Mouse (Mus musculus) liver, postnatal 0 days (tissue): ENCODE measurements around the gene Myadml2. TPM values are rescaled to one million over a fixed set of nuclear protein-coding genes. Genes with fewer than 3 reads are reported as not detected.

Experiments
- ATAC-seq: fragments of 200-750 bp; cut with Nextera tagmentation; 2 replicates; pipeline ENCODE4 v1.8.0; 2017; ENCODE audit warnings: mild to moderate bottlenecking, moderate library complexity
- DNase-seq: peaks from one replicate; pipeline ENCODE4 v3.0.0-alpha.2; 2016
- H3K27ac ChIP-seq: fragments of 300-500 bp; sonication (generic); 2 replicates; pipeline ENCODE4 v1.5.1; 2014; ENCODE audit warnings: antibody characterized with exemption, moderate library complexity, mild to moderate bottlenecking, low read depth
- H3K27me3 ChIP-seq: fragments of 300-500 bp; sonication (generic); 2 replicates; pipeline ENCODE4 v1.6.1; 2014; ENCODE audit warnings: low read length, control low read depth, mixed read lengths; ENCODE audit not compliant: insufficient read depth
- H3K36me3 ChIP-seq: fragments of 300-500 bp; sonication (generic); replicated peaks from 2 replicates; pipeline ENCODE4 v1.6.1; 2014; ENCODE audit warnings: mild to moderate bottlenecking, control low read depth, low read length, moderate library complexity, mixed read lengths; ENCODE audit not compliant: insufficient read depth
- H3K4me1 ChIP-seq: fragments of 300-500 bp; sonication (generic); 2 replicates; pipeline ENCODE4 v1.6.1; 2014; ENCODE audit warnings: antibody characterized with exemption, mild to moderate bottlenecking, control low read depth; ENCODE audit not compliant: insufficient read depth
- H3K4me2 ChIP-seq: fragments of 300-500 bp; sonication (generic); 2 replicates; pipeline ENCODE4 v1.6.1; 2014; ENCODE audit warnings: low read depth, mild to moderate bottlenecking, low read length, moderate library complexity, mixed read lengths
- H3K4me3 ChIP-seq: fragments of 300-500 bp; sonication (generic); 2 replicates; pipeline ENCODE4 v1.5.1; 2014; ENCODE audit warnings: low read depth, low read length
- H3K9ac ChIP-seq: fragments of 300-500 bp; sonication (generic); replicated peaks from 2 replicates; pipeline ENCODE4 v1.6.1; 2014; ENCODE audit warnings: mild to moderate bottlenecking, moderate library complexity
- H3K9me3 ChIP-seq: fragments of 300-500 bp; sonication (generic); 2 replicates; pipeline ENCODE4 v1.6.1; 2016; ENCODE audit warnings: mild to moderate bottlenecking, control low read depth, low read length, mixed read lengths
- CTCF ChIP-seq: sonication (generic); IDR thresholded peaks from 2 replicates; pipeline ENCODE4 v1.5.1; 2016; ENCODE audit warnings: antibody characterized with exemption, low read depth
- EP300 ChIP-seq: IDR thresholded peaks from 2 replicates; pipeline ENCODE4 v1.6.1; 2016; ENCODE audit warnings: antibody characterized with exemption, low read depth, mild to moderate bottlenecking
- WGBS: fragments of 180-500 bp; shearing (Covaris S2); extraction: QIAGEN DNeasy Blood & Tissue Kit; methylation state at CpG from one replicate; pipeline ENCODE4 v1.1.7; 2014; ENCODE audit not compliant: insufficient replicate concordance; 5-methylcytosine and 5-hydroxymethylcytosine counted together
- polyA plus RNA-seq: library from polyadenylated mRNA; unstranded; fragments of >200 nt; fragmentation: Nextera tagmentation; extraction: Ambion mirVana; gene quantifications from 2 replicates; pipeline ENCODE4 v1.2.1, GENCODE M21; 2015

Gene Myadml2
- polyA plus RNA-seq, 1 experiment from 2014 or later, result 0.26 TPM

GRCm38 (mm10) chr11:120624680-120625111 is 23.3 kb downstream of the Myadml2 start:
- ATAC-seq (peak; percentile 63), DNase-seq (peak; percentile 89)
- peak overlapping the region; percentile 98 for H3K9ac ChIP-seq
- no peak for TF ChIP-seq EP300
- no peak for TF ChIP-seq CTCF
- WGBS, result under 1% methylated on average over 46 of the region's 53 CpGs
- H3K4me1 ChIP-seq, result peaks cover 52% of the 10 kb centered on the region
- H3K36me3 ChIP-seq, result peaks cover 49% of the 10 kb centered on the region
- no peaks in the 10 kb centered on the region for H3K27me3 ChIP-seq
- peak overlapping the region; percentile 78 for H3K4me2 ChIP-seq
- H3K9me3 ChIP-seq, result no peaks in the 10 kb centered on the region
- peak overlapping the region; percentile 99 for H3K4me3 ChIP-seq
- H3K27ac ChIP-seq, result peak overlapping the region; percentile 97

- H3K4me1 ChIP-seq, result peaks cover 46% of the 10 kb centered on the region
- TF ChIP-seq CTCF, result peak; percentile 87
- TF ChIP-seq EP300, result no peak
- peaks cover 53% of the 10 kb centered on the region for H3K36me3 ChIP-seq
- H3K4me3 ChIP-seq, result peak overlapping the region; percentile 99
- DNase-seq, result peak; percentile 84
- H3K27ac ChIP-seq, result peak overlapping the region; percentile 97
- H3K9ac ChIP-seq, result peak overlapping the region; percentile 98
- no peaks in the 10 kb centered on the region for H3K27me3 ChIP-seq
- peak; percentile 78 for ATAC-seq
- peak overlapping the region; percentile 78 for H3K4me2 ChIP-seq
- H3K9me3 ChIP-seq, result no peaks in the 10 kb centered on the region
- WGBS, result 11% methylated on average over 30 of the region's 30 CpGs
Measured at GRCm38 (mm10) chr11:120623961-120624679, 23.8 kb downstream of the Myadml2 start.

GRCm38 (mm10) chr11:120622805-120623204 is 25.2 kb downstream of the Myadml2 start:
- H3K4me3 ChIP-seq, result no peak overlapping the region
- no peak for ATAC-seq
- TF ChIP-seq EP300 (no peak), CTCF (no peak)
- peaks cover 57% of the 10 kb centered on the region for H3K36me3 ChIP-seq
- 93% methylated on average over 6 of the region's 6 CpGs for WGBS
- H3K9me3 ChIP-seq, result no peaks in the 10 kb centered on the region
- peaks cover 47% of the 10 kb centered on the region for H3K4me1 ChIP-seq
- H3K4me2 ChIP-seq, result no peak overlapping the region
- no peak for DNase-seq
- H3K9ac ChIP-seq, result no peak overlapping the region
- H3K27me3 ChIP-seq, result no peaks in the 10 kb centered on the region
- no peak overlapping the region for H3K27ac ChIP-seq

GRCm38 (mm10) chr11:120620195-120620594 is 27.8 kb downstream of the Myadml2 start:
- 95% methylated on average over 14 of the region's 14 CpGs for WGBS
- ATAC-seq, result no peak
- peaks cover 39% of the 10 kb centered on the region for H3K4me1 ChIP-seq

GRCm38 (mm10) chr11:120618619-120619535 is 29.1 kb downstream of the Myadml2 start:
- H3K9me3 ChIP-seq, result no peaks in the 10 kb centered on the region
- H3K27me3 ChIP-seq, result no peaks in the 10 kb centered on the region
- H3K4me3 ChIP-seq, result no peak overlapping the region
- H3K4me2 ChIP-seq, result no peak overlapping the region
- ATAC-seq (no peak), DNase-seq (no peak)
- H3K4me1 ChIP-seq, result peaks cover 33% of the 10 kb centered on the region
- TF ChIP-seq CTCF (no peak), EP300 (no peak)
- 92% methylated on average over 25 of the region's 25 CpGs for WGBS
- H3K36me3 ChIP-seq, result peaks cover 58% of the 10 kb centered on the region
- no peak overlapping the region for H3K9ac ChIP-seq
- H3K27ac ChIP-seq, result peak overlapping the region; percentile 95

More at GRCm38 (mm10) chr11:120620195-120620594, 27.8 kb downstream of the Myadml2 start:
- TF ChIP-seq CTCF (no peak), EP300 (no peak)
- Histone ChIP-seq H3K4me2 (no peak overlapping the region), H3K27me3 (no peaks in the 10 kb centered on the region), H3K27ac (no peak overlapping the region), H3K9ac (no peak overlapping the region), H3K36me3 (peaks cover 56% of the 10 kb centered on the region), H3K4me3 (no peak overlapping the region), H3K9me3 (no peaks in the 10 kb centered on the region)
- DNase-seq, result no peak
